Mouse (Mus musculus): ENCODE results near the gene Agps. TPM values are rescaled to one million over a fixed set of nuclear protein-coding genes. Genes with fewer than 3 reads are reported as not detected.
"Not testable (repeated sequence)": the region's sequence is repeated elsewhere in the genome, so short reads cannot be mapped to it uniquely, and the experiment has no call there.

Agps gene
- polyA plus RNA-seq, 1 experiment from 2014 or later = 24.7 TPM

DNA sequence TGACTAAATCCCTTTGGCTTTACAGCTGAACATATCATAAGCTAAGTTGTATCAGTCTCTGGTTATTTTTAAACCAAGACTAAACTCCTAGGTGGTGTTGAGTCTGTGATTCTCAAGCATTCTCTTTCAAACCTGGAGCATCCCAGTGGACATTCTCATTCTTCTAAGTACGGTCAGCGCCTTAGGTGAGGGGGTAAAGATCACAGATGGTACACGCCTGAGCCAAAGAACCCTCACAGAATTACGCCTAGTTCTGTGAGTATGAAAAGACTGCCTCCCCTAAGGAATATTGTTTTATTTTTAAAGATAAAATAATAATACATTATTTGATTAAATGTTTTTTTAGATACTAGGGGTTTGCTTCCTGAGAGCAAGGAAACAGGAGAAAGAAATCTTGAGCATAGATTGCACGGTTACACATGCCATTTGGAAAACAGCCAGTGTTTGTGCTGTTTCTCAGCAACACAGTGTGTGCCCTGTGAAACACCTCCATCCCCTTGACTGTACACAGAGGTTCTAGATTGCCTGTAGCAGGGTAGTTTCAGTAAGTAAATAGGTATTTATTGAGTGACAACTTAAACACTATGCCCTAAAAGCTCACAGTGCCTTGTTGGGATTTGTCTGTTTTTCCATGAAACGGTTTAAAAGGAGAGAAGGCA is 97.9 kb downstream of the Agps start:
- H3K27me3 ChIP-seq (ENCODE audit: control insufficient read depth, insufficient read depth, low read length) = no peaks in the 10 kb centered on the region
- H3K36me3 ChIP-seq (ENCODE audit: control insufficient read depth, insufficient read depth) = peaks cover 4% of the 10 kb centered on the region
- 80% methylated on average over 6 of the region's 6 CpGs for WGBS
- peaks cover 8% of the 10 kb centered on the region for H3K4me1 ChIP-seq (ENCODE audit: control insufficient read depth, insufficient read depth, low read length)
- H3K9me3 ChIP-seq (replicated peaks; ENCODE audit: control insufficient read depth, low read length) = no peaks in the 10 kb centered on the region
- H3K4me3 ChIP-seq (ENCODE audit: low read length) = no peak overlapping the region
- no peak overlapping the region for H3K27ac ChIP-seq (ENCODE audit: low read length)
- no peak for ATAC-seq (replicated peaks; ENCODE audit: extremely low read depth, insufficient read depth, low FRiP score)
- no peak overlapping the region for H3K4me2 ChIP-seq (ENCODE audit: low read depth, low read length)
- no peak overlapping the region for H3K9ac ChIP-seq (ENCODE audit: low read length)

- no peak for ATAC-seq (replicated peaks; ENCODE audit: extremely low read depth, insufficient read depth, low FRiP score)
- H3K4me2 ChIP-seq (ENCODE audit: low read depth, low read length) = no peak overlapping the region
- no peak overlapping the region for H3K27ac ChIP-seq (ENCODE audit: low read length)
- peaks cover 2% of the 10 kb centered on the region; the same call in 1 of the 2 replicates for H3K36me3 ChIP-seq (ENCODE audit: control insufficient read depth, insufficient read depth)
- no peak overlapping the region for H3K4me3 ChIP-seq (ENCODE audit: low read length)
- WGBS = 74% methylated on average over 2 of the region's 2 CpGs
- no peaks in the 10 kb centered on the region for H3K27me3 ChIP-seq (ENCODE audit: control insufficient read depth, insufficient read depth, low read length)
- H3K4me1 ChIP-seq (ENCODE audit: control insufficient read depth, insufficient read depth, low read length) = peaks cover 8% of the 10 kb centered on the region
- no peak overlapping the region for H3K9ac ChIP-seq (ENCODE audit: low read length)
- H3K9me3 ChIP-seq (replicated peaks; ENCODE audit: control insufficient read depth, low read length) = no peaks in the 10 kb centered on the region
These were observed 99.0 kb downstream of the Agps start for GRCm38 (mm10) chr2:75930941-75931340.

DNA sequence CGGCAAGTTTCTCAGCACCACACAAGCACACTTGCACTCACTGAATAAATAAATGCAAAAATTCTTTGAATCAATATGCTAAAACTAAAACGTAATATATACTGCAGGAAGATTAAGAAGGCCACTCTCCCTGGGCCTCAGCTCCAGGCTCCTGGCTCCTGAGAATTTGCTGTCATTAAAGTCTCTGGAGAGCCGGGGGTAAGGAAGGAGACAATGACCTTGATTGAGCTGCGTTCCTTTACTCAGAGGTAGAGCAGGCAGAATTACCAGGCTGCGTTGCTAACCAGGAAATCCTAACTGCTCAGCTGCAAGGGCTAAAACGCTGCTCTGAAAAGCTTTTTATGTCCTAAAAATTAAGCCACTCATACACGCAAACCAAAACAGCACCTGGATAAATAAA is 101.6 kb downstream of the Agps start:
- 24% methylated on average over 7 of the region's 7 CpGs for WGBS
- no peak for ATAC-seq (replicated peaks; ENCODE audit: extremely low read depth, insufficient read depth, low FRiP score)

GRCm38 (mm10) chr2:75936685-75937084 is 104.7 kb downstream of the Agps start:
- not testable (repeated sequence) for H3K9ac ChIP-seq (ENCODE audit: low read length); H3K27ac ChIP-seq (ENCODE audit: low read length); H3K27me3 ChIP-seq (ENCODE audit: control insufficient read depth, insufficient read depth, low read length); H3K9me3 ChIP-seq (replicated peaks; ENCODE audit: control insufficient read depth, low read length); ATAC-seq (replicated peaks; ENCODE audit: extremely low read depth, insufficient read depth, low FRiP score); H3K4me3 ChIP-seq (ENCODE audit: low read length); H3K36me3 ChIP-seq (ENCODE audit: control insufficient read depth, insufficient read depth); H3K4me1 ChIP-seq (ENCODE audit: control insufficient read depth, insufficient read depth, low read length); H3K4me2 ChIP-seq (ENCODE audit: low read depth, low read length)
- WGBS = 81% methylated on average over 2 of the region's 2 CpGs

More for the DNA sequence above, 101.6 kb downstream of the Agps start:
- Histone ChIP-seq H3K27me3 (ENCODE audit: control insufficient read depth, insufficient read depth, low read length) (no peaks in the 10 kb centered on the region), H3K4me2 (ENCODE audit: low read depth, low read length) (no peak overlapping the region; the same call in 1 of the 2 replicates), H3K9me3 (replicated peaks; ENCODE audit: control insufficient read depth, low read length) (no peaks in the 10 kb centered on the region), H3K4me1 (ENCODE audit: control insufficient read depth, insufficient read depth, low read length) (peaks cover 10% of the 10 kb centered on the region), H3K27ac (ENCODE audit: low read length) (peak overlapping the region; percentile 21), H3K9ac (ENCODE audit: low read length) (peak overlapping the region; percentile 12; the same call in 1 of the 2 replicates), H3K36me3 (ENCODE audit: control insufficient read depth, insufficient read depth) (peaks cover 2% of the 10 kb centered on the region; the same call in 1 of the 2 replicates), H3K4me3 (ENCODE audit: low read length) (no peak overlapping the region)

DNA sequence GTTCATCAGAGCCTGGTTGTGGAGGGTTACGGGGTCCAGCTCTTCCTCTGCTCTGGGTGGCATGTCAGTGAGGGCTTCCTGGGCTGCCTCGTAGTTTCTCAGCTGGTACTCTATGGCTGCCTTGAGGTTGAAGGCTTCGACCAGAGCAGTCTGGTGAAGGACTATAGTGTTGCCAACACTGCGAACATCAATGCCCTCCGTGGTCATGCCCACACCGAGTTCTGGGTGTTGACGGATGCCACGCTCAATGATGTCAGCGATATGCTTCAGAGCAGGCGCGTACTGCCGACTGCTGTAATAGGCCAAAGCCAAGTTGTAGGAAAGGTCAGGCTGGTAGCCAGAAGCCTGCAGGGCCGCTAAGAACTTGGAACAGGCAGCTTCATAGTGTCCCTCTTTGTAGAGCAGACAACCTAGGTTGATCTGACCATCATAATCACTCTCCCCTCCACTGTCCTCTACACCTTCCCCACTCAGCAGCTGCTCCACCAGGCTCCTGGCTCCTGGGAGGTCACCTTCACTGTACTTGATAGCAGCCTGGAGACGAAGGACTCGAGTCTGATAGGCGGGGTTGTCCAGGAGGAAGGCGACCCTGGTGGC is 105.6 kb downstream of the Agps start:
- not testable (repeated sequence) for H3K27ac ChIP-seq (ENCODE audit: low read length); H3K9me3 ChIP-seq (replicated peaks; ENCODE audit: control insufficient read depth, low read length); H3K27me3 ChIP-seq (ENCODE audit: control insufficient read depth, insufficient read depth, low read length); H3K4me1 ChIP-seq (ENCODE audit: control insufficient read depth, insufficient read depth, low read length); ATAC-seq (replicated peaks; ENCODE audit: extremely low read depth, insufficient read depth, low FRiP score); H3K36me3 ChIP-seq (ENCODE audit: control insufficient read depth, insufficient read depth)
- Histone ChIP-seq H3K9ac (ENCODE audit: low read length) (peak overlapping the region; percentile 64), H3K4me2 (ENCODE audit: low read depth, low read length) (peak overlapping the region; percentile 69), H3K4me3 (ENCODE audit: low read length) (peak overlapping the region; percentile 61)
- 66% methylated on average over 16 of the region's 17 CpGs for WGBS

DNA sequence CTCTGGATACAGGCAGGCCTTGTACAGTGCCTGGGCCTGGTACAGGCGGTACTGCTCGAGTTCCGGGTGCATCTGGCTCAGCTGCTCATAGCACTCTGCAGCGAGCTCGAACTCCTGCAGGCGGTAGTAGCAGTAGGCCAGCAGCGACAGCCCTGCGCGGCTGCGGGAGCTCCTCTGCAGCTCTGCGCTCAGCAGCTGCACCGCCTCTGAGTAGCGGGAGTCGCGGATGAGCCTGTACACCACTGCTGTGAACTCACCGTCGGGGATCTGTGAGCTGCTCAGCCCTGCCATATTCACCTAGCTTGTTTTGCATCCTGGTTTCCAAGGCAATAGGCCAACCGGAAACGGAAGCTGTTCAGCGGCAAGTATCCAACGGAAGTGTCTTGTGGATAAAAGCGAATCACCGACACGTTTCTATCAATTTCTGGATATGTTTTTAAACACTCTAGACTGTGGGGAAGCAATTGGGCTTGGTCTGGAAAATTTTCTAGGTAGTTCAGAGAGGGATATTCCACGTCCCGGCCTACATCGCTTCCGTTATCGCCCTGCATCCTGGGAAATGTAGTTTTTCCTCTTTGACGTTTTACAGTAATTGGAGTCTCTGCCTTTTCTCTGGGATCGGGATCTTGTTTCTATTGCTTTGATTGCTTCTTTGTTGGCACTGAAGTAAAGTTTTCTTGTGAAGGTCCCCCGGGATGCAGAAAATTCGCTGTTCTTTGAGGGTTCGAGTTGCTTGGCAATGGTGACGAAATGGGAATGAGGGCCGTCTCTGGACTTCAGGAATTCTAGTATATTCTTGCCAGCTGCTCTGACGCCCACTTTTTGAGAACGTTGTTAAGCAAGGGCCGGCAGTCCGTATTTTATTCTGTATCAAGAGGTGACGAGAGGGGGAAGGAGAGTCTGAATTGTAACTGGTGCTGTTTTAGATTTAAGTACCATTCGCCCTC is 106.4 kb downstream of the Agps start, which contains the start of gene Ttc30b:
Gene Ttc30b (minus strand): TSS at position 469 of the 947 bp plus-strand sequence.
- peak within 1 kb of the TSS; percentile 71 for H3K27ac ChIP-seq (ENCODE audit: low read length)
- H3K4me1 ChIP-seq (ENCODE audit: control insufficient read depth, insufficient read depth, low read length) = peaks cover 7% of the 10 kb centered on the region; the same call in 1 of the 2 replicates
- peak; percentile 77 for ATAC-seq (replicated peaks; ENCODE audit: extremely low read depth, insufficient read depth, low FRiP score)
- H3K27me3 ChIP-seq (ENCODE audit: control insufficient read depth, insufficient read depth, low read length) = no peaks in the 10 kb centered on the region; the same call in 1 of the 2 replicates
- H3K9me3 ChIP-seq (replicated peaks; ENCODE audit: control insufficient read depth, low read length) = no peaks in the 10 kb centered on the region
- peak within 1 kb of the TSS; percentile 64 for H3K9ac ChIP-seq (ENCODE audit: low read length)
- peak within 1 kb of the TSS; percentile 69 for H3K4me2 ChIP-seq (ENCODE audit: low read depth, low read length)
- no peaks in the 10 kb centered on the region for H3K36me3 ChIP-seq (ENCODE audit: control insufficient read depth, insufficient read depth)
- 4% methylated on average over 34 of the region's 42 CpGs for WGBS
- peak within 1 kb of the TSS; percentile 61 for H3K4me3 ChIP-seq (ENCODE audit: low read length)

- 67% methylated on average over 8 of the region's 8 CpGs for WGBS
These were observed 118.7 kb downstream of the Agps start for GRCm38 (mm10) chr2:75950685-75951084.

DNA sequence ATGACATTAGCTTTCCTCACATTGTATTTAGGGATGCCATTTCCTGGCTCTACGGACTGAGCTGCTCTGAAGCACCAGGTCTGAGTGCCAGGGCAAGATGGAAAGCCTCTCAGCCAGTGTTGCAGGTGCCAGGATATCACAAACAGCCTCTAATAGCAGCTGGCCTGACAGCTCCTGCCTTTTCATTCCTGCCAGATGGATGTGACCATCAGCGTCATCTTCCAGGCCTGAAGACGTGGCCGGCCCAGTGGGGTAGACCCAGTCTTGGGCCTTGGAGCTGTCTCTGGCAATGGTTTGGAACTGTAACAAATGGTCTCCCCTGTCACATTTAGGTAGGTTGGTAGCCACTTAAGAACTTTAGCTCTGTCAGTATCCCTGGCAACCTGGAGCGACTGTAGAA is 121.3 kb downstream of the Agps start:
- WGBS = 86% methylated on average over 5 of the region's 5 CpGs
- Histone ChIP-seq H3K27ac (ENCODE audit: low read length) (no peak overlapping the region), H3K4me1 (ENCODE audit: control insufficient read depth, insufficient read depth, low read length) (peaks cover 4% of the 10 kb centered on the region; the same call in 1 of the 2 replicates), H3K4me3 (ENCODE audit: low read length) (no peak overlapping the region), H3K27me3 (ENCODE audit: control insufficient read depth, insufficient read depth, low read length) (no peaks in the 10 kb centered on the region), H3K9me3 (replicated peaks; ENCODE audit: control insufficient read depth, low read length) (no peaks in the 10 kb centered on the region), H3K4me2 (ENCODE audit: low read depth, low read length) (no peak overlapping the region), H3K36me3 (ENCODE audit: control insufficient read depth, insufficient read depth) (no peaks in the 10 kb centered on the region), H3K9ac (ENCODE audit: low read length) (no peak overlapping the region)
- ATAC-seq (replicated peaks; ENCODE audit: extremely low read depth, insufficient read depth, low FRiP score) = no peak

More at GRCm38 (mm10) chr2:75950685-75951084, 118.7 kb downstream of the Agps start:
- H3K4me3 ChIP-seq (ENCODE audit: low read length) = no peak overlapping the region
- H3K36me3 ChIP-seq (ENCODE audit: control insufficient read depth, insufficient read depth) = no peaks in the 10 kb centered on the region
- no peak overlapping the region for H3K4me2 ChIP-seq (ENCODE audit: low read depth, low read length)
- H3K4me1 ChIP-seq (ENCODE audit: control insufficient read depth, insufficient read depth, low read length) = no peaks in the 10 kb centered on the region
- no peaks in the 10 kb centered on the region for H3K27me3 ChIP-seq (ENCODE audit: control insufficient read depth, insufficient read depth, low read length)
- no peak overlapping the region for H3K27ac ChIP-seq (ENCODE audit: low read length)
- ATAC-seq (replicated peaks; ENCODE audit: extremely low read depth, insufficient read depth, low FRiP score) = no peak
- no peak overlapping the region for H3K9ac ChIP-seq (ENCODE audit: low read length)
- no peaks in the 10 kb centered on the region for H3K9me3 ChIP-seq (replicated peaks; ENCODE audit: control insufficient read depth, low read length)

All from heart, embryonic 16.5 days (tissue).